Mouse (Mus musculus) forebrain, postnatal 0 days (tissue): ENCODE results near the gene Smndc1. TPM values are rescaled to one million over a fixed set of nuclear protein-coding genes. Genes with fewer than 3 reads are reported as not detected.

Experiments
- ATAC-seq: fragments of 200-750 bp; cut with Nextera tagmentation; 2 replicates; pipeline ENCODE4 v1.8.0; 2017; ENCODE audit warnings: mild to moderate bottlenecking, moderate library complexity
- DNase-seq: peaks from one replicate; pipeline ENCODE4 v3.0.0-alpha.2; 2015
- H3K27ac ChIP-seq: fragments of 300-500 bp; sonication (generic); 2 replicates; pipeline ENCODE4 v1.5.1; 2014; ENCODE audit warnings: low read depth, mild to moderate bottlenecking, antibody characterized with exemption, low read length, moderate library complexity, mixed read lengths
- H3K27me3 ChIP-seq: fragments of 300-500 bp; sonication (generic); 2 replicates; pipeline ENCODE4 v1.6.1; 2014; ENCODE audit warnings: mild to moderate bottlenecking, low read length, mixed read lengths; ENCODE audit not compliant: insufficient read depth
- H3K36me3 ChIP-seq: fragments of 300-500 bp; sonication (generic); 2 replicates; pipeline ENCODE4 v1.6.1; 2014; ENCODE audit warnings: mild to moderate bottlenecking, moderate library complexity; ENCODE audit not compliant: insufficient read depth
- H3K4me1 ChIP-seq: fragments of 300-500 bp; sonication (generic); 2 replicates; pipeline ENCODE4 v1.6.1; 2014; ENCODE audit warnings: antibody characterized with exemption; ENCODE audit not compliant: insufficient read depth
- H3K4me2 ChIP-seq: fragments of 300-500 bp; sonication (generic); 2 replicates; pipeline ENCODE4 v1.6.1; 2014; ENCODE audit warnings: low read depth, mild to moderate bottlenecking, moderate library complexity
- H3K4me3 ChIP-seq: fragments of 300-500 bp; sonication (generic); 2 replicates; pipeline ENCODE4 v1.5.1; 2014; ENCODE audit warnings: low read depth, low read length, mixed read lengths
- H3K9ac ChIP-seq: fragments of 300-500 bp; sonication (generic); 2 replicates; pipeline ENCODE4 v1.6.1; 2014; ENCODE audit warnings: mild to moderate bottlenecking
- H3K9me3 ChIP-seq: fragments of 300-500 bp; sonication (generic); 2 replicates; pipeline ENCODE4 v1.6.1; 2016; ENCODE audit warnings: low read length
- CTCF ChIP-seq: sonication (generic); IDR thresholded peaks from 2 replicates; pipeline ENCODE4 v1.5.1; 2016; ENCODE audit warnings: antibody characterized with exemption, control low read depth, low read depth
- WGBS: fragments of 180-500 bp; shearing (Covaris S2); extraction: QIAGEN DNeasy Blood & Tissue Kit; methylation state at CpG from one replicate; pipeline ENCODE4 v1.1.7; 2014; 5-methylcytosine and 5-hydroxymethylcytosine counted together
- polyA plus RNA-seq: library from polyadenylated mRNA; unstranded; fragments of >200 nt; fragmentation: Nextera tagmentation; extraction: Ambion mirVana; gene quantifications from 2 replicates; pipeline ENCODE4 v1.2.1, GENCODE M21; 2015
- total RNA-seq: library from RNA; depleted of rRNA; stranded (reverse); fragments of >200 nt; gene quantifications from 2 replicates; pipeline ENCODE4 v1.2.3, GENCODE M21; 2014; rRNA removed

Gene Smndc1
- total RNA-seq, result 13.9 and 15.5 TPM in 2 replicates
- 33.9 and 39.3 TPM in 2 replicates for polyA plus RNA-seq

GRCm38 (mm10) chr19:53390495-53391007 lies at the start of gene Smndc1:
Gene Smndc1, minus strand, starts transcription at chr19:53390578.
- DNase-seq (peak; percentile 100), ATAC-seq (peak; percentile 97)
- Histone ChIP-seq H3K4me3 (peak within 1 kb of the TSS; percentile 89), H3K4me2 (peak within 1 kb of the TSS; percentile 74), H3K9me3 (no peaks in the 10 kb centered on the region), H3K9ac (peak within 1 kb of the TSS; percentile 94), H3K36me3 (peaks cover 26% of the 10 kb centered on the region), H3K4me1 (peaks cover 7% of the 10 kb centered on the region; the same call in 1 of the 2 replicates), H3K27ac (peak within 1 kb of the TSS; percentile 98), H3K27me3 (no peaks in the 10 kb centered on the region)
- 1% methylated on average over 47 of the region's 48 CpGs for WGBS
- TF ChIP-seq CTCF, result no peak

GRCm38 (mm10) chr19:53439340-53439739 lies 49.0 kb upstream of the Smndc1 start:
- ATAC-seq (no peak), DNase-seq (no peak)
- Histone ChIP-seq H3K9ac (no peak overlapping the region), H3K36me3 (no peaks in the 10 kb centered on the region), H3K4me3 (no peak overlapping the region), H3K4me1 (no peaks in the 10 kb centered on the region), H3K9me3 (no peaks in the 10 kb centered on the region), H3K27me3 (no peaks in the 10 kb centered on the region), H3K4me2 (no peak overlapping the region), H3K27ac (no peak overlapping the region)
- TF ChIP-seq CTCF, result no peak
- WGBS, result 74% methylated on average over 7 of the region's 7 CpGs

GRCm38 (mm10) chr19:53437991-53438390 lies 47.6 kb upstream of the Smndc1 start:
- no peak overlapping the region for H3K9ac ChIP-seq
- no peaks in the 10 kb centered on the region for H3K4me1 ChIP-seq
- H3K4me2 ChIP-seq, result no peak overlapping the region
- no peaks in the 10 kb centered on the region for H3K9me3 ChIP-seq
- no peak overlapping the region for H3K4me3 ChIP-seq
- no peaks in the 10 kb centered on the region for H3K36me3 ChIP-seq
- DNase-seq (no peak), ATAC-seq (no peak)
- no peaks in the 10 kb centered on the region for H3K27me3 ChIP-seq
- 96% methylated on average over 8 of the region's 8 CpGs for WGBS
- H3K27ac ChIP-seq, result no peak overlapping the region
- TF ChIP-seq CTCF, result no peak

GRCm38 (mm10) chr19:53437311-53437958 lies 47.1 kb upstream of the Smndc1 start:
- Histone ChIP-seq H3K4me2 (no peak overlapping the region), H3K27ac (no peak overlapping the region), H3K4me3 (no peak overlapping the region), H3K36me3 (no peaks in the 10 kb centered on the region), H3K27me3 (no peaks in the 10 kb centered on the region), H3K4me1 (no peaks in the 10 kb centered on the region), H3K9me3 (no peaks in the 10 kb centered on the region), H3K9ac (no peak overlapping the region)
- no peak for TF ChIP-seq CTCF
- WGBS, result 83% methylated on average over 8 of the region's 8 CpGs
- ATAC-seq (no peak), DNase-seq (no peak)

GRCm38 (mm10) chr19:53433949-53434689 lies 43.7 kb upstream of the Smndc1 start:
- Histone ChIP-seq H3K4me3 (no peak overlapping the region), H3K27me3 (no peaks in the 10 kb centered on the region), H3K9me3 (no peaks in the 10 kb centered on the region), H3K4me2 (no peak overlapping the region), H3K36me3 (no peaks in the 10 kb centered on the region), H3K9ac (no peak overlapping the region), H3K27ac (no peak overlapping the region), H3K4me1 (peaks cover 6% of the 10 kb centered on the region; the same call in 1 of the 2 replicates)
- ATAC-seq (no peak), DNase-seq (no peak)
- 82% methylated on average over 10 of the region's 10 CpGs for WGBS
- no peak for TF ChIP-seq CTCF

GRCm38 (mm10) chr19:53431003-53431402 lies 40.6 kb upstream of the Smndc1 start:
- no peak for ATAC-seq

GRCm38 (mm10) chr19:53430356-53430755 lies 40.0 kb upstream of the Smndc1 start:
- ATAC-seq, result peak; percentile 94
- Histone ChIP-seq H3K4me3 (no peak overlapping the region), H3K36me3 (no peaks in the 10 kb centered on the region), H3K4me1 (peaks cover 6% of the 10 kb centered on the region; the same call in 1 of the 2 replicates), H3K9ac (no peak overlapping the region), H3K9me3 (no peaks in the 10 kb centered on the region), H3K27ac (peak overlapping the region; percentile 69), H3K4me2 (no peak overlapping the region), H3K27me3 (no peaks in the 10 kb centered on the region)
- peak; percentile 85 for DNase-seq
- no peak for TF ChIP-seq CTCF
- WGBS, result 21% methylated on average over 9 of the region's 9 CpGs

More at GRCm38 (mm10) chr19:53431003-53431402, 40.6 kb upstream of the Smndc1 start:
- peaks cover 6% of the 10 kb centered on the region; the same call in 1 of the 2 replicates for H3K4me1 ChIP-seq
- peak overlapping the region; percentile 69 for H3K27ac ChIP-seq
- DNase-seq, result no peak
- no peak overlapping the region for H3K4me2 ChIP-seq
- H3K9me3 ChIP-seq, result no peaks in the 10 kb centered on the region
- no peak for TF ChIP-seq CTCF
- H3K36me3 ChIP-seq, result no peaks in the 10 kb centered on the region
- no peak overlapping the region for H3K9ac ChIP-seq
- WGBS, result 77% methylated on average over 11 of the region's 11 CpGs
- H3K27me3 ChIP-seq, result no peaks in the 10 kb centered on the region
- H3K4me3 ChIP-seq, result no peak overlapping the region
